Mouse (Mus musculus): Measurements from ENCODE around the gene Qdpr. TPM values are rescaled to one million over a fixed set of nuclear protein-coding genes. Genes with fewer than 3 reads are reported as not detected.
"Not testable (repeated sequence)": the region's sequence is repeated elsewhere in the genome, so short reads cannot be mapped to it uniquely, and the experiment has no call there.

The Qdpr gene
- polyA plus RNA-seq, 1 experiment = 21.6 TPM

DNA sequence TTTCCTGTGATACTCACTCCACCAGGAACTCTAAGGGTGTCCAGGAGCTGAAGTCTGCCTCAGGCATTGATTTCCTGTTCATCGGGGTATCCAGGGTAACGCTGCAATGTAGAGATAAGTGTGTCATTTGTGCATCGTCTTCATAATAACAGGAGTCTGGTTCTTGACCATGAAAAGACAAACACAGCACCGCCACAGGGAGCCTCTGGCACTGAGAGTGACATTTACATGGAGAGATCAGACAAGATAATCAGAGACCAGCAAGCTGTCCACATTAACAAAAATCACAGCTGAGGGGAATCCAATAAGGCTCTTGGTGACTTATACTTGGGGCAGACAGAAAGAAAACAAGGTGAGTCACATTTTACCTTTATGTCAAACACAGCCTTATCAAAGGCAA is 12.2 kb downstream of the Qdpr start:
- TF ChIP-seq CTCF (IDR thresholded peaks at IDR 0.05; ENCODE audit: control insufficient read depth, insufficient read depth, insufficient replicate concordance, low read depth, low read length) (no peak), POLR2A (IDR thresholded peaks at IDR 0.05; ENCODE audit: control insufficient read depth, low read depth, low read length) (no peak)
- H3K36me3 ChIP-seq (ENCODE audit: control insufficient read depth, insufficient read depth, low read length) = no peaks in the 10 kb centered on the region

DNA sequence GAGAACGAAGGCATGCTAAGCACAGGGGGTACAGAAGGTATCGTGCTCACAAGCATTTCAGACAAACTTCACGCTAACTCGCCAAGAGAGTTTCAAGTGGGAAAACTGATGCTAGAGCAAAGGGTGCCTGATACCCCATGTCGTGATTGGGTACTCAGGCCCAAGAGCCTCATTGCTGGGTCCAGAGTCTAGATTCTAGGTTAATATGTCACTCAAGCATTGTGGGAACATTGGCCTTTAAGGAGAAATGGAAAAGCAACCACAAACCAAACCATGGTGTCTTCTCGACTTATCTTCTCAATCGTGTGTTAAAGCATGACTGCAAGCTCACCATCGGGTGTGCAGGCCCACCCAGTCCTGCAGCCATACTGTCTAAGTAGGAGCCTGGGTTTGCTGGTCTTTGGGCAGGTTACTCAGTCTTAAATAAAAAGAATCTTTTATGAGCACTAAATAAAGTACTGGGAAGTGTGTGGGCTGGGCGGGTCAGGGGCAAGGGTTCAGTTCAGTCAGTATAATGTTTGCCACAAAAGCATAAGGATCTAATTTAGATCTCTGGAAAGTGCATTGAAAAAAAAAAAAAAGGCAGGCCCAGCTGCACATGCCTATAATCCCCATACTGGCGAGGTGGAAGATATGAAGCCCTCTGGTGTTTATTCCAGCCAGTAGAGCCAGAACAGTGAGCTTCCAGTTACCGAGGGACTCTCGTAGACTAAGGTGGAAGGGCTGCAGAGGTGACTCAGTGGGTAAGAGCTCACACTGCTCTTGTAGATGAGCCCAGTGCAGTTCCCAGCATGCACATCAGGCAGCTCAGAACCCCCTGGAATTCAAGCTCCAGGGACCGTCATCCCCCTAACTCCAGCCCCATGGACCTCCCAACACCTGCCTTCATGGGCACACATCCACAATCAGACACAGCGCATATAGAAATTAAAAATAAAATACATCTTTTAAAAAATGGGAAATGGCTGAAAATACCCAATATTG is 13.8 kb downstream of the Qdpr start:
- no peak overlapping the region for H3K27ac ChIP-seq (ENCODE audit: control insufficient read depth, insufficient read depth, low read depth, low read length)
- H3K36me3 ChIP-seq (ENCODE audit: control insufficient read depth, insufficient read depth, low read length) = no peaks in the 10 kb centered on the region
- no peak for TF ChIP-seq CTCF (IDR thresholded peaks at IDR 0.05; ENCODE audit: control insufficient read depth, insufficient read depth, insufficient replicate concordance, low read depth, low read length)
- TF ChIP-seq POLR2A (IDR thresholded peaks at IDR 0.05; ENCODE audit: control insufficient read depth, low read depth, low read length) = no peak
- H3K4me3 ChIP-seq (ENCODE audit: control insufficient read depth, low read depth, low read length) = no peak overlapping the region
- no peaks in the 10 kb centered on the region for H3K4me1 ChIP-seq (ENCODE audit: control insufficient read depth, insufficient read depth, low read length)
- H3K27me3 ChIP-seq (ENCODE audit: control insufficient read depth, insufficient read depth, low read length) = no peaks in the 10 kb centered on the region

More for the DNA sequence above, 12.2 kb downstream of the Qdpr start:
- no peaks in the 10 kb centered on the region for H3K4me1 ChIP-seq (ENCODE audit: control insufficient read depth, insufficient read depth, low read length)
- no peaks in the 10 kb centered on the region for H3K27me3 ChIP-seq (ENCODE audit: control insufficient read depth, insufficient read depth, low read length)
- no peak overlapping the region for H3K27ac ChIP-seq (ENCODE audit: control insufficient read depth, insufficient read depth, low read depth, low read length)
- no peak overlapping the region for H3K4me3 ChIP-seq (ENCODE audit: control insufficient read depth, low read depth, low read length)

DNA sequence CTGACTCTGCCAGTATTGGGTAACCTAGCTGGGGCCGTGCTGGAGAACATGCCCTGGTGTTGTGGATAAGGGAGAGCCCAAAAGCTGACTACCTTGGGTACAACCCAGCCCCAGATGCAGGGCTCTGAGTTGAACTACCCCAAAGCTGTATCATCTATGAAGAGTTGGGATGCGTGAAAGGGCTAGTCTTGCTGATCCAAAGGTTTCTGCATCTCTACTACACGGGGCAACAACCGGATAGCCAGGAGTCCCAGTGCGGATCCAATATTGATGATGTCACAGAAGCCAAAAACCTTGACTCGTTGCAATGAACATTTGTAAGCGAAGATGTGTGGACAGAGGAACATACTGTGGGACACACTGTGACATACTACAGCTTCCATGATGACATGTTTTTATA is 22.1 kb downstream of the Qdpr start:
- Histone ChIP-seq H3K4me1 (ENCODE audit: control insufficient read depth, insufficient read depth, low read length) (no peaks in the 10 kb centered on the region), H3K27ac (ENCODE audit: control insufficient read depth, insufficient read depth, low read depth, low read length) (no peak overlapping the region), H3K36me3 (ENCODE audit: control insufficient read depth, insufficient read depth, low read length) (no peaks in the 10 kb centered on the region), H3K4me3 (ENCODE audit: control insufficient read depth, low read depth, low read length) (no peak overlapping the region), H3K27me3 (ENCODE audit: control insufficient read depth, insufficient read depth, low read length) (no peaks in the 10 kb centered on the region)
- no peak for TF ChIP-seq CTCF (IDR thresholded peaks at IDR 0.05; ENCODE audit: control insufficient read depth, insufficient read depth, insufficient replicate concordance, low read depth, low read length)
- TF ChIP-seq POLR2A (IDR thresholded peaks at IDR 0.05; ENCODE audit: control insufficient read depth, low read depth, low read length) = no peak

DNA sequence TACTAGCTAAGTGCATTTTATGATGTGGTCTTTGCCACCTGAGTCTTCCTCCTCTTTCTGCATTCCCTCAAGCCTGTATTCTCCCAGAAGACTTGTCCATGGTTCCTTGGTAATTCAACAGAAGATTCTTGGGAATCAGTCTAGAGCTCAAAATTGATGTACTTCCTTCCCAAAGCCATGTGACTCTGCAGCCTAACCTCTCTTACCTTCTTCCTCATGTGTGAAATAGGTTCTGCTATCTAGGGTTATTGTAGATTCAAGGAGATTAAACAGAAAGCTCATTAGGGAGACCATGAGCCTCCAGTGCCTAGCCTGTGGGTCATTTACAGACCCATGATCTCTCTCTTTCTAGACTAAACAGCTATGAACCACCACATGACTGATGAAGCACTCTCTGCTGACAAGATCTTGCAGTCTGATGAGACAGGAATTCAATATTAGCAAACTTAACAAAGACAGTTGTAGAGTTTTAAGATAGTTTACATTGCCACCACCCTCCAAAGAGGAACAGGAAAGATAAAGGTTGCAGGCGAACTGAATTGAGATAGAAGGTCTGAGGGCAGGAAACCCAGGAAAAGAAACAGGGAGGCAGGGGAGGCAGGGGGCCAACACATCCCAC is 23.5 kb downstream of the Qdpr start:
- Histone ChIP-seq H3K4me3 (ENCODE audit: control insufficient read depth, low read depth, low read length) (no peak overlapping the region), H3K4me1 (ENCODE audit: control insufficient read depth, insufficient read depth, low read length) (peaks cover 5% of the 10 kb centered on the region; the same call in 1 of the 2 replicates), H3K27ac (ENCODE audit: control insufficient read depth, insufficient read depth, low read depth, low read length) (no peak overlapping the region), H3K27me3 (ENCODE audit: control insufficient read depth, insufficient read depth, low read length) (no peaks in the 10 kb centered on the region), H3K36me3 (ENCODE audit: control insufficient read depth, insufficient read depth, low read length) (no peaks in the 10 kb centered on the region)
- TF ChIP-seq POLR2A (IDR thresholded peaks at IDR 0.05; ENCODE audit: control insufficient read depth, low read depth, low read length) (no peak), CTCF (IDR thresholded peaks at IDR 0.05; ENCODE audit: control insufficient read depth, insufficient read depth, insufficient replicate concordance, low read depth, low read length) (no peak)

DNA sequence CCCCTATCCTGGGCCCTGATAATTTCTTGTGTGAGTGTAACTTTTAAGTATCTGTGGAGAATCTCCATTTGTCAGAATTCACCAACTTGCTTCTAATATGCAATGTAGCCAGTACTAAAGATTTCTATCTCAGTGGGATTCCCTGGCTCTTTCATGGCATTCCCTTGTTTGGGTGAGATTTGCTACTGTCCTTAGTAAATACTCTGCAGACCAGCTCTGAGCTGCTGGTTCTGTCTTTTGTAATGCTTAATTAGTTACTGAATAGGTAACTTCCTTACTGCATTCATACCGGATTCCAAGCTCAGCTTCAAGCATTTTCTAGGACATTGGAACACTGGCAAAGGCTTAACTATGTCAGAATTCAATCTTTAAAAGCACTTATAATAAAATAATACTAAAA is 24.3 kb downstream of the Qdpr start:
- H3K27ac ChIP-seq (ENCODE audit: control insufficient read depth, insufficient read depth, low read depth, low read length); H3K27me3 ChIP-seq (ENCODE audit: control insufficient read depth, insufficient read depth, low read length); H3K4me1 ChIP-seq (ENCODE audit: control insufficient read depth, insufficient read depth, low read length); H3K36me3 ChIP-seq (ENCODE audit: control insufficient read depth, insufficient read depth, low read length); H3K4me3 ChIP-seq (ENCODE audit: control insufficient read depth, low read depth, low read length): not testable (repeated sequence)

DNA sequence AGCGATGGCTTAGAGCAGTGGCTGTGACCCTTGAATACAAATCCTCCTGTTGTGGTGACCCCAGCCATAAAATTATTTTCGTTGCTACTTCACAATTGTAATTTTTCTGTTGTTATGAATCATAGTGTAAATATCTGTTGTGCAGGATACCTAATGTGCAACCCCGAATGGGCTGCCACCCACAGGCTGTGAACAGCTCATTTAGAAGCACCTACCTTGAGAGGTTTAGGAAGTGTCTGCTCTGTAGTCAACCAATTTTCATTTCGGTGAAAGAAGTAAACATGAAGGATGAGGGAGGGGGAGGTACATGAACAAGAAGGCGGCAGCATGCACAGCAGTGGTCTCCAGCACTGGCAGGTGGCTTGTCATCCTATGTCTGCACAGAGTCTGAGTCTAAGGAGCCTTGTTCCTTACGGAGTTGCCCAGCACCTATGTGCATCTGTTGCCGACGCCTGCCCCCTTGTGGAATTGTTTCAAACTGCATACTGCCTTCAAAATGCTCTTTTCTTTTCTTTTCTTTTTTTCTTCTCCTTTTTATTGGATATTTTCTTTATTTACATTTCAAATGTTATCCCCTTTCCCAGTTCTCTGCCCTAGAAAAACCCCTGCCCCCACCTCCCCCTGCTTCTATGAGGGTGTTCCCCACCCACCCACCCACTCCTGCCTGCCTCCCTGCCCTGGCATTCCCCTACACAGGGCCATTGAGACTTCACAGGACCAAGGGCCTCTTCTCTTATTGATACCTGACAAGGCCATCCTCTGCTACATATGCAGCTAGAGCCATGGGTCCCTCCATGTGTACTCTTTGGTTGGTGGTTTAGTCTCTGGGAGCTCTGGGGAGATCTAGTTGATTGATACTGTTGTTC is 25.8 kb downstream of the Qdpr start:
- Histone ChIP-seq H3K27me3 (ENCODE audit: control insufficient read depth, insufficient read depth, low read length) (no peaks in the 10 kb centered on the region), H3K4me1 (ENCODE audit: control insufficient read depth, insufficient read depth, low read length) (peaks cover 12% of the 10 kb centered on the region), H3K27ac (ENCODE audit: control insufficient read depth, insufficient read depth, low read depth, low read length) (no peak overlapping the region), H3K4me3 (ENCODE audit: control insufficient read depth, low read depth, low read length) (no peak overlapping the region), H3K36me3 (ENCODE audit: control insufficient read depth, insufficient read depth, low read length) (no peaks in the 10 kb centered on the region)
- TF ChIP-seq CTCF (IDR thresholded peaks at IDR 0.05; ENCODE audit: control insufficient read depth, insufficient read depth, insufficient replicate concordance, low read depth, low read length) (peak; percentile 63; the same call in 1 of the 2 replicates), POLR2A (IDR thresholded peaks at IDR 0.05; ENCODE audit: control insufficient read depth, low read depth, low read length) (no peak)
